Mouse (Mus musculus) gastrocnemius, postnatal 25 days (tissue): ENCODE measurements at regions not wholly inside any gene's neighbourhood (a gene's known extent, or its start where the extent isn't known, plus 50 kb on each side); places are given as distances from the start of the nearest gene placed in this dataset.

Source experiments
- DNase-seq: peaks from one replicate; pipeline ENCODE4 v3.0.0; 2022

GRCm38 (mm10) chr17:3248875-3249274 lies 77.5 kb upstream of the Tiam2 start:
- no peak for DNase-seq

GRCm38 (mm10) chr17:3249320-3249719 lies 77.1 kb upstream of the Tiam2 start:
- no peak for DNase-seq

DNA sequence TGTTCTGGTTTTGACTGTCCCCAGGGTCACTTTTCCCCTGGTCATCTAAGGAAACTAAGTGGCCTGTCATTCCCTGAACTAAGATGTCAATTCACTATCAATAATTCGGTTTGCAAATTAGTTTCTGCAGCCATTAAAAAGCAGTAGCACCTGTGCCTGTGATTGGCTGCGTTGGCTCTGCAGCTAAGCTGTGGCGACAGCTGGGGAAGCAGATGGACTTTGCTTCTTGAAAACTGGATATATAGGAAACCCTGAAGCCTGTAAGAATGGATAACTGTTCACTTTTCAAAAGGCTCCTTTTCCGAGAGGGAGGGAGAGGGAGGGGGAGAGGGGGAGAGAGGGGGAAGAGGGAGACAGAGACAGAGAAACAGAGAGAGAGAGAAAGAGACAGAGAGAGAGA lies 75.2 kb upstream of the Tiam2 start:
- DNase-seq = no peak

DNA sequence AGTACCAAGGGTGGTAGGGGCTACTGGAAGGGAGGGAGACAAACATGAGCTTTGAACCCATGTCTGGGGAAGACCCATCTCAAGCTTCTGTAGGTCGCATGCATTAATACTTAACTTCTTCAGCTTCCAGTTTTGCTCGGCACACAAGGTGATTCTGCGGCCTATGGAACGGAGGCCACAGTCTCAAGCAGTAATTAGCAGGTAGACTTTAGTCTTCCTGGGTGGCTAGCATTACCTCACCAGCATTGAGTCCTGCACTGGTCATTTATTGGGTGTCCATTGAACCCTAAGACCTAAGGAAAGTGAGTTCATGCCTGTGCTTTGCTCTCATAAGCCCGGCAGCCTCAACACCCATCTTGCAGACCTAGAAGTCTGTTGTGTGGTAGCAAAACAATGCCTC lies 74.4 kb upstream of the Tiam2 start:
- DNase-seq = no peak

- no peak for DNase-seq
These were observed 72.7 kb upstream of the Tiam2 start for GRCm38 (mm10) chr17:3253508-3254176.

GRCm38 (mm10) chr17:3256765-3257164 lies 69.6 kb upstream of the Tiam2 start:
- DNase-seq = no peak

DNA sequence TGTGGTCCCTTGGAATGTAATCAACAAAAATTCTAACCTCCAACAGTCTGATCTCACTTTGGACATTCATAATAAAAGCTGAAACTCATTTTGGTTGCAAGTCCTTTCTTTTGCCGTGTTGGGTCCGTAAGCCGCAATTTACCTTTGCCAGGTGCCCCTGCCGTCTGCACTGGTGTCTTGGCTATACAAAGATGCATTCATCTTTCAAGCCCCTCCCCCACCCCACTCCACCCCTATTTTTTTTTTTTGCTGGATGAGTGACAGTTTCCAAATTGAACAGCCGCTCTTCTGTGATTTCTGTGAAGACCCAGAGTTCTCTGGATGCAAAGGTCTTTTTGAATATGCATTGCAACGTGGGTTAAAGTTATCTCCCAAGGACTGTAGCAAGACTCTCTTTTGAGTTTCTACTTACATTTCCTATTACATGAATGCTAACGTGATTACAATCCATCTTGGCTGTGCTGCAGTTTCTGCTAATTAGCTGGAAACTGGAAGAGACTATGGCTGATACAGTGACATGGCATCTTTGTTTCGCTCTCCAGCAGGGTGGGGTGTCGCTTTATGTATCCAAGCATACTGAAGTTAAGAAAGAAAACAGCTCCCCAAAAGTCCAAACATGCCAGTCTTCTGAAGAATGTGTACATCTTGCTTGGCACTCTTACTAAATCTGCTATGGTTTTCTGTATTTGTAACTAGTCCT lies 67.4 kb upstream of the Tiam2 start:
- DNase-seq = no peak

GRCm38 (mm10) chr17:3260796-3261195 lies 65.6 kb upstream of the Tiam2 start:
- no peak for DNase-seq

GRCm38 (mm10) chr17:3273108-3274091 lies 53.0 kb upstream of the Tiam2 start:
- DNase-seq = peak; percentile 47

DNA sequence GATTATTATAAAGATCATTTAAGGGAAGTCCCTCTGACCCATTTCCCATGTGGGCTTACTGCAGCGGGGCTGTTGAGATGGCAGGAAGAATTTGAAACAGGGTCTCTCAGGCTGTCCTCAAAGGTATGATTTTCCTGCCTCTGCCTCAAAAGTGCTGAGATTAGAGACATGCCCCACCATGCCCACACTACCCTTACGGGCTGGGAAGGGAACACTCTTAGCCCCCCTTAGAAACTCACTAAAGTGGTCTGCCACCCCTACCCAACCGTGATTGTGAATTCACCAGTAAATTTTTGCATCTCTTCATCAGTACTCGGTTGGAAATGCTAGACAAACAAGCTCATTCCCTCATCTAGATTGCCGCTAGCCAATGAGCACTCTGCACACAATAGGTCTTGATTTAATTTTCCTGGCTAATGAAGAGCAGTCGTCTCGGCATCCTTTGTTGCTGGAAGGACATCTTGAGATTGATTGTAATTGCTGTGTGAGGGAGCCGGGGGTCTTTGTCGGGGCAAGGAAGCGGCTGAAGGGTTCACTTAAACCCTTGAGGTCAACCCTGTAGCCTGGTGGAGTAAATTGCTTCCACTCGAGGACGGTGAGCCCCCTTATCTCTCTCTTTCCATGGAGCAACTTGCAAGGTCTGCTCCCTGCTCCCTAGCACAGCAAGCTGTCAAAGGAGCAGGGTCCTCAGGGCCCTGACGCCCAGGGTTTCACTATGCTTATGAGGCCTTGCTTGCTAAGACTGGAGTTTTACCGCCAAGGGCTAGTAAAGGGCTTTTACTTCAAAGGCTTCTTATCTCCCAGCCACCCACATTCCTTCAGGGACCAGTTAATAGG lies 51.7 kb upstream of the Tiam2 start:
- no peak for DNase-seq
